Mouse (Mus musculus) embryo, embryonic 11.5 days (tissue): ENCODE results near the gene Pyroxd1.

Experiments
- DNase-seq: peaks from one replicate; pipeline ENCODE4 v3.0.0-alpha.2; 2012; ENCODE audit warnings: low read depth, low spot score

Pyroxd1 gene

GRCm38 (mm10) chr6:142369568-142369967, 24.1 kb downstream of the Pyroxd1 start:
- DNase-seq: no peak

DNA sequence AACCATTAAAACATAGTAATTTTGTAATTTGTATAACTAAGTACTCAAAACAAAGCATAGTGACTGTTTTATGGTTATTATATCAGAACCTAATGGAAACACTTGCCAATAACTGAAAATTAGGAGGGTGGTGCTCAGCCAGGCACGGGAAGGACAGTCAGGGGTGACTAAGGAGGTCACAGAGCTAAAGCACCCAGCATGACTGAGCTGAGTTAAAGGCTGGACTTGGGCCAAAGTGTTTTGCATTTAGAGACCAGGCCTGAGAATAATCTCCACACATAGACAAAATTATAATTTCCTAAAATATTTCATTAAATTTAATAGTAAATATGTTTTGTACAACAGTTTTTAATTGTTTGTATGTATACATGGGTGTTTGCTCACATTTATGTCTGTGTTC, 31.6 kb downstream of the Pyroxd1 start:
- no peak for DNase-seq

DNA sequence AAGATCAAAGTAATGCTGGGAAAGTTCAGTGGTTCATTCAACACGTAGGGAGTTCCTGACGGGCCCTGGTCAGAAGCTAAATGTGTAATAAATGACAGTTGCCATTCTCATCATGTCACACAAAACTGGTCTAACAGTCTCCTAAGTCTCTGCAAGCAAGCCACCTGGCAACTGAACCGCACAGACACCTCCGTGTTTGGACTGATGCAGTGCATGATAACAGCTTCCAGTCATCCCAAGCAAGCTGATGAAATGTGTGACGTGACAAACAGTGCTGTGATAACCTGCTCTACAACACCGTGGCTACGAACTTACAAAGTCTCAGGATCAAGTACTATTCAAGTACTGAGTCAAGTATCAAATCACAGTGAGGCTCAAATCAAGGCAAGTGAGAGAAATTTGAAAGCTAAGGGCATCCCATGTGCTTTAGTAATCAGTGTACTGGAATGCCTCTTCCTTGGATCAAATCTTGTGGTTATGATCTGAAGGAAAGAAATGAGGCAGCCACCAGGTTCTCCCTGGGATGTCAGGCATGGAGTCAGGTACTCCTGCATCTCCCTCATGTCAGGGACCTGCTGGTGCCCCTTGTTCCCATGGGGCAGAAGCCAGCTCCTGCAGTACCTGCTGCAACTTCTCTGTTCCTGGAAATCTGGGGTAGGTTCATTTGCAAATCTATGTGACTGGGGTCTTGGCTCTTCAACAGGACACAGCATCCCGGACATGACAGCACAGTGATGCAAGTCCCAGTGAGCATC, 33.3 kb downstream of the Pyroxd1 start:
- no peak for DNase-seq

DNA sequence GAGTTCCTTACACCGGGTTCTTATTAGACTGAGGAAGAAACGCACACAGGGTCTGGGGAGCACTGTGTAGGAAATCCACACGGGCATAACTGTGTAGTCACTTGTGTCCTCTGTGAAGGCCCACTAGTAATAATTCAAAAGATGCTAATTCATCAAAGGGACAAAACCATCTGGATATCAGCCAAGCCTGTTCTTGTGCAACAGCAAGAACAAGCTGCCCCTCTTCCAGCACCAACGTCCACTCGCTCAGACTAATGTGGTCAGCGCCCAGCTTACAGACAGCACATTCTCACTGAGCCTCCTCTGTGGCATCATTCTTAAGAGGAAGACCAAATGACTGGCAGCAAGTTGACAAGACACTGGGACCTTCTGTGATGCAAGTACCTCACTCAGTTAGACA, 34.5 kb downstream of the Pyroxd1 start:
- DNase-seq: no peak

DNA sequence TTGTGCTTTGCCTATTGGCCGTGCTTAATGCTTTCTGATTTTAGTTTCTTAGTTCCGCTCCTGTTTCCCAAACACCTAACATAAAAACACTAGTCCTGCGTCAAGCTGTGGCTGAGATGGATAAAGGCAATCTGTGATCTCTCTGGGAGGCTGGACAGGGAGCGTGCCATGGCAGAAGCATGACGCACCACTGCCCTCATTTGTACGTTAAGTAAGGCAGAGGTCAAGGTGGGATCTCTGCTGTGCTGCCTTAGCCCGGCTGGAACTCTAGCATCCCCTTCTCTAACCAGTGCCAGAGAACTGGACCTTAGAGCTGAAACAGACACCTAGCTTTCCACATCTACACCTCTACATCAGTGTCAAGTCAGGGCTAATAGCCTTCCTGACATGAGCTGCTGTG, 36.2 kb downstream of the Pyroxd1 start:
- no peak for DNase-seq

DNA sequence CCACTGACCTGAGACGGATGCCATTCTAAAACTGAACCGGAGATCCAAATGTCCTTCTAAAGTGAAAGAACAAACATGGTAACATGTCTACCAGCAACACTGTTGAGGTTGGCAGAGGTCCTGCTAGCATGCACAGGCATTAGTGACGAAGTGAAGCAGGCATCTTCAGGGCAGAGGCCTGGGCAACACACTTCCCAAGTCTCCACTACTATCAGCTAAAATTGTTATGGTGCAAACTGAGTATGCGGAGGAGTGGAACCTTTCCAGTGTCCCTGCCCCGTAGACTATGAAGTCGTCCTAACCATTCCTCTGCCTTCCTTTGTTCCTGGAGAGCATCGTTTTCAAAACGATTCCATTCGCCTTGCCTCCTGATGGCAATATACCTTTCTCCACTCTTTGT, 39.1 kb downstream of the Pyroxd1 start:
- no peak for DNase-seq

GRCm38 (mm10) chr6:142386285-142387010, 41.0 kb downstream of the Pyroxd1 start:
- no peak for DNase-seq

GRCm38 (mm10) chr6:142387011-142387754, 41.7 kb downstream of the Pyroxd1 start, which contains the start of the genes Recql and Golt1b:
Gene Recql (minus strand): TSS chr6:142387087.
Gene Golt1b (plus strand): TSS chr6:142387221.
- DNase-seq: peak; percentile 91

DNA sequence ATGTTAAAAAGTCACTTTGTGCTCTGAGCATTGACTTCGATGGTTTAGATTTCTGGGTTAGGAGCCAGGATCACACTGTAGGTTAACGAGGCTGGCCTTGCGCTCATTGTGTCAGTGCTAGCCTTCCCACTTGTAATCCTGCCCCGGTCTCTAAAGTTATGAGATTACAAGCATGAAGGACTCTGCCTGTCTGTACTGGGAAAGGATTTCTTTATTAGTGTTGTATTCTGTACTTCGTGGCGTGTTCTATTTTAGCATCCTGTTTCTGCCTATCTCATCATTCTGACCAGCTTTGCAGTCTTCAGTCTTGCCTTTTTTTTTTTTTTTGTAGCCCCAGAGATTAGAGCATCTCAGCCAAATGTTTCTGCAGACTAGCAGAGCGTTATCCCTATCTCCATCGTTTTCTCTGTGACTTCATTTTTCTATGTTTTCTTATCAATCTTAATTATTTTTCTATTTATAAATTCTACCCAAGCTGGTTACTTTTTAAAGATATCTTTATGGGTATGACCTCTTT, 42.4 kb downstream of the Pyroxd1 start:
- no peak for DNase-seq

GRCm38 (mm10) chr6:142389101-142389500, 43.6 kb downstream of the Pyroxd1 start:
- no peak for DNase-seq

DNA sequence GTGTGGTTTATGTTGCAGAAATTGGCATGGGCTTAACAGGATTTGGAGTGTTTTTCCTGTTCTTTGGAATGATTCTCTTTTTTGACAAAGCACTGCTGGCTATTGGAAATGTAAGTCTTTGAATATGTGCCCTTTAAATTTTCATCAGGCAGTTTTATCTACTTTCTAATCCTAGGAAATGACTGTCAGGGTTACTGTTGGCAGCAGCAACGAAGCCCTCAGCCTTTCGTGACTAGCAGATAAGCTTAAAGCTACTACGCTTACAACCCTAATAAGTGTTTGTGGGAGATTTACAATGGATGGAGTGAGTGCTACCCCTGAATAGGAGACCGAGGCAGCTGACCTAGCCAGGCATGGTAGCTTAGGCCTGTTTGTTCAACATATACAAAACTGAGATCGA, 46.9 kb downstream of the Pyroxd1 start:
- no peak for DNase-seq

DNA sequence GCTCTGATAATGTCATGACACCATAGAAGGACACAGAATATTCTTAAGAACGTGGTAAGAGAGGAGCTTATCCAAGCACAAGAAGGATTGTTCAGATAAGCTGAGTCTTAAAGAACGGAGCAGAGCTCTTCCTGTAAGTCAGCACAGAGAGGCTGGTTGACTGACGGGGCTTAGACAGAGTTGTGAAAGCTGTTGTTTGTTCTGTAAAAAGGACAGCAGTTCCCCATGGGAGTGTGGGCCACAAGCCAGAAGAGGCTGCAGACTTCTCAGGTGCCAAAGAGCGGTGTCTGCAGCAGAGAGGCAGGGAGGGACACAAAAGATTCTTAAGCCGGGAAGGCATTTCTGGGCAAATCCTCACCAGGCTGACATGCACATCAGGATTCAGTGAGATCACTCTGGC, 49.2 kb downstream of the Pyroxd1 start:
- DNase-seq: no peak

DNA sequence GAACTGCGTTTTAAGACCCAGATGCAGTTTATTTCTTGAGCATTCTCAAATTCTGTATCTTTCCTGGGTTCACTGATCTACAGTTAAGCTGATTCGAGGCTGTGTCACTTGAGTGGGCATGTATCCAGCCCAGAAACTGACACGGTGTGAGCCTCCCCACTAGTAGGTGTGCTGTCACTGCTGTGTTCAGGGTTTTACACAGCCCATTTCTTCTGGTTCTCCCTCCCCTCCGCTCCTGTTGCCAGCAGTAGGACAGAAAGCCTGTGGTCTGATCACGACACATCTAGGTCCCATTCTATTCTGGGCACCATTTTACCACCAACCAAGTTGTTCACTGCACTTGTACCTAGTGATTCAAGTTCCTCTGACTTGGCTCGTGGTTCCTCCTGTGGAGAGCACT, 50.3 kb downstream of the Pyroxd1 start:
- DNase-seq: no peak

DNA sequence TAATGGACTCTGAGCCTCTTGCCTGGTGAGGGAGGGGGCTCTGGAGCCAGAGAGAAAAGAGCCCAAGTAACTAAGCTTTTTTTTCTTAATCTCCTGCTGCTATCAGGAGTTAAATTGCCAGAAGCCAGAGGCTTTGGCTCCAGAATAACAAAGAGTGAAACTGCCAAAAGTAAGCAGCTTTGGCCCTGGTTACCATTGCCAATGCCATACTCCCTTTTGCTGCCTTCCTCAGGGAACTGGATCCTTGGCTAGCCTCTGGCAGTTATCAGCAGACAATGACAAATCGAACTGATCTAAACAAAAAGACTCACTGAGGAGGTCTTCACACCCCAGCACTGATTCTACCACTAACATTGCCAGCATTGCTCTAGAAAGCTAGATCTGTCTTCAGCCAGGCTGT, 65.7 kb downstream of the Pyroxd1 start:
- DNase-seq: no peak
